Mouse (Mus musculus) liver, adult (tissue): ENCODE measurements around the gene Cdh13.

Source experiments
- GATA4 ChIP-seq: IDR thresholded peaks from 2 replicates; pipeline ENCODE4 v1.6.1; 2014; ENCODE audit warnings: mild to moderate bottlenecking, low read length; ENCODE audit not compliant: insufficient replicate concordance

The Cdh13 gene

DNA sequence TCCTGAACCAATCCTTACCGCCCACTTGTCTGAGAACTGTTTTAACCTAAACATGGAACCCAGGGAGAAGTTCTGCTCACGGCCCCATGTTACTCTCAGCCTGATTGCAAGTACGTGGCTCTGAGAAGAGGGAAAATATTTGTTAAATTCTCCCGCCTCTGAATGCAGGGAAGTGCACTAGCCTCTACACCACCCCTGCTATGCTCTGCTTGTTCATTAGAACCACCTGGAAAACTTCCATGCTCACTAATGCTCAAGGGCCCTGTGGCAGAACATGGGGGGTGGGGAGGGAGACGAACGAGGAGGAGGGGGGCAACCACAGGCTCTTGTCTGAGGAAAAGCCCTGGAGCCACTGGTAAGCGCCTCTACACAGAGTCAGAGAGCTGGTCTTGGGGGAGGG, 1074.6 kb downstream of the Cdh13 start:
- TF ChIP-seq GATA4, result no peak

DNA sequence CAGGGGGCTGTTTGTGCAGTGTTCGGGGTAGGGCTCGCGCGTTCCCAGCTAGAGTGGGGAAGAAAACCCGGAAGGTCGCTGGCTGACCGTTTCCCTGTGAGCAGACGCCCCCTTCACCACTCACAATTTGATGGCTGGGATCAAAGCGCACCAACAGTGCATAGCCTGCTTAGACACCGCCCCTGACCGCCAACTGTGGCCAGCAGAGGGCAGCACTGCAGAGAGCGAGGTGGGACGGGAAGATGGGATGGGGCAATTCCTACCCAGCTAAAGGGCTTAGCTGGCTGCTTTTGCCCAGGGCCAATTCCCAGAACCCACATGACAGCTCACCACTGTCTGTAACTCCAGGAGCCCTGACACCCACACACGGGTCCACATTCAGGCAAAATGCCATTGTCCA, 1075.3 kb downstream of the Cdh13 start:
- no peak for TF ChIP-seq GATA4

DNA sequence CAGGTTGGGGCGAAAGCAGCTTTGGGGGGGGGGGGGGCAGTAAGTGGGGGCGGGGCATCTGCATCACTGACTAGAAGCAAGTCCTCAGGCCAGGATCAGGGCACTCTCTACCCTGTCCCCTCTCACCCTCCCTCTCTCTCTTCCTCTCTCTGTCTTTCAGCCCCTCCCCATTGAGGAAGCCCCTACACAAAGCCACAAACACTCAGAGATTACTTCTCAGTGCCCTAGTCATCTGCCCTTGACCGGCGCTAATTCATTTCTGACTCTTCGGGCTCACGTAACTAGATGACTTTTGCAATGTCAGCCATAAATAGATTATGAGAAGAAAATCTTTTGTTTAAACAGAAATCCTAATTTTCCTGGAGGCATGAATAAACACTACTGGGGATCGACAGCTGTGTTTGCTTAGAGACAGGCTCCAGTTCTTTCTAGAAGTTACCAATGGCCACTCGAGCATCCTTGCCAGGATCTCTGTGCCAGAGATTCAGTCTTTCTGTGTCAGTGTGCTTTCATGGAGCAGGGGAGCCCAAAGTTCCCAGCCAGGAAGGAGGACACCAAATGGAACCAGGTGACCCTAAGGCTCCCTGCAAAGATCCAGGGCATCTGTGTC, 1077.3 kb downstream of the Cdh13 start:
- no peak for TF ChIP-seq GATA4
